Mouse (Mus musculus): Measurements from ENCODE around the gene Pigx. TPM values are rescaled to one million over a fixed set of nuclear protein-coding genes. Genes with fewer than 3 reads are reported as not detected.
A peak's percentile ranks its signal among the peaks of the same experiment; 100 is the strongest.

The Pigx gene
- total RNA-seq (2017), result 60.6 and 94.2 TPM in 2 replicates

- ATAC-seq (replicated peaks in 1 of 2; ENCODE audit: insufficient read depth in 1 of 2, low FRiP score in 2 of 2, low TSS enrichment in 1 of 2, low read depth in 1 of 2, poor library complexity in 2 of 2, severe bottlenecking in 2 of 2), result peak; percentile 80 to 83
Observed at GRCm38 (mm10) chr16:32099638-32100150, at the start of gene Pigx, which contains the start of gene Cep19. Gene Pigx, minus strand, starts transcription at chr16:32099740. Gene Cep19, plus strand, starts transcription at chr16:32099800.

- no peak for ATAC-seq (replicated peaks in 1 of 2; ENCODE audit: insufficient read depth in 1 of 2, low FRiP score in 2 of 2, low TSS enrichment in 1 of 2, low read depth in 1 of 2, poor library complexity in 2 of 2, severe bottlenecking in 2 of 2)
Observed at GRCm38 (mm10) chr16:32147589-32148207, 48.2 kb upstream of the Pigx start.

GRCm38 (mm10) chr16:32144592-32144991 is 45.1 kb upstream of the Pigx start:
- ATAC-seq (replicated peaks in 1 of 2; ENCODE audit: insufficient read depth in 1 of 2, low FRiP score in 2 of 2, low TSS enrichment in 1 of 2, low read depth in 1 of 2, poor library complexity in 2 of 2, severe bottlenecking in 2 of 2), result no peak; a peak in 1 of 4 replicates

GRCm38 (mm10) chr16:32143766-32144165 is 44.2 kb upstream of the Pigx start:
- no peak for ATAC-seq (replicated peaks in 1 of 2; ENCODE audit: insufficient read depth in 1 of 2, low FRiP score in 2 of 2, low TSS enrichment in 1 of 2, low read depth in 1 of 2, poor library complexity in 2 of 2, severe bottlenecking in 2 of 2)

- ATAC-seq (replicated peaks in 1 of 2; ENCODE audit: insufficient read depth in 1 of 2, low FRiP score in 2 of 2, low TSS enrichment in 1 of 2, low read depth in 1 of 2, poor library complexity in 2 of 2, severe bottlenecking in 2 of 2), result no peak
Observed at GRCm38 (mm10) chr16:32138954-32139353, 39.4 kb upstream of the Pigx start.

- ATAC-seq (replicated peaks in 1 of 2; ENCODE audit: insufficient read depth in 1 of 2, low FRiP score in 2 of 2, low TSS enrichment in 1 of 2, low read depth in 1 of 2, poor library complexity in 2 of 2, severe bottlenecking in 2 of 2), result no peak
Observed at GRCm38 (mm10) chr16:32135842-32136357, 36.4 kb upstream of the Pigx start.

GRCm38 (mm10) chr16:32133148-32133547 is 33.6 kb upstream of the Pigx start:
- ATAC-seq (replicated peaks in 1 of 2; ENCODE audit: insufficient read depth in 1 of 2, low FRiP score in 2 of 2, low TSS enrichment in 1 of 2, low read depth in 1 of 2, poor library complexity in 2 of 2, severe bottlenecking in 2 of 2), result no peak

- peak; percentile 92 to 94 for ATAC-seq (replicated peaks in 1 of 2; ENCODE audit: insufficient read depth in 1 of 2, low FRiP score in 2 of 2, low TSS enrichment in 1 of 2, low read depth in 1 of 2, poor library complexity in 2 of 2, severe bottlenecking in 2 of 2)
Observed at GRCm38 (mm10) chr16:32130190-32130826, 30.8 kb upstream of the Pigx start.

- ATAC-seq (replicated peaks in 1 of 2; ENCODE audit: insufficient read depth in 1 of 2, low FRiP score in 2 of 2, low TSS enrichment in 1 of 2, low read depth in 1 of 2, poor library complexity in 2 of 2, severe bottlenecking in 2 of 2), result peak; percentile 28 to 38; a peak in 2 of 4 replicates
Observed at GRCm38 (mm10) chr16:32129449-32130189, 30.1 kb upstream of the Pigx start.

- ATAC-seq (replicated peaks in 1 of 2; ENCODE audit: insufficient read depth in 1 of 2, low FRiP score in 2 of 2, low TSS enrichment in 1 of 2, low read depth in 1 of 2, poor library complexity in 2 of 2, severe bottlenecking in 2 of 2), result no peak
Observed at GRCm38 (mm10) chr16:32127046-32127445, 27.5 kb upstream of the Pigx start.

GRCm38 (mm10) chr16:32125364-32125763 is 25.8 kb upstream of the Pigx start:
- ATAC-seq (replicated peaks in 1 of 2; ENCODE audit: insufficient read depth in 1 of 2, low FRiP score in 2 of 2, low TSS enrichment in 1 of 2, low read depth in 1 of 2, poor library complexity in 2 of 2, severe bottlenecking in 2 of 2), result no peak

- peak; percentile 59 to 61 for ATAC-seq (replicated peaks in 1 of 2; ENCODE audit: insufficient read depth in 1 of 2, low FRiP score in 2 of 2, low TSS enrichment in 1 of 2, low read depth in 1 of 2, poor library complexity in 2 of 2, severe bottlenecking in 2 of 2)
Observed at GRCm38 (mm10) chr16:32124444-32125335, 25.1 kb upstream of the Pigx start.

GRCm38 (mm10) chr16:32124020-32124419 is 24.5 kb upstream of the Pigx start:
- ATAC-seq (replicated peaks in 1 of 2; ENCODE audit: insufficient read depth in 1 of 2, low FRiP score in 2 of 2, low TSS enrichment in 1 of 2, low read depth in 1 of 2, poor library complexity in 2 of 2, severe bottlenecking in 2 of 2), result no peak

GRCm38 (mm10) chr16:32120454-32120853 is 20.9 kb upstream of the Pigx start:
- no peak for ATAC-seq (replicated peaks in 1 of 2; ENCODE audit: insufficient read depth in 1 of 2, low FRiP score in 2 of 2, low TSS enrichment in 1 of 2, low read depth in 1 of 2, poor library complexity in 2 of 2, severe bottlenecking in 2 of 2)

GRCm38 (mm10) chr16:32116186-32116585 is 16.6 kb upstream of the Pigx start:
- ATAC-seq (replicated peaks in 1 of 2; ENCODE audit: insufficient read depth in 1 of 2, low FRiP score in 2 of 2, low TSS enrichment in 1 of 2, low read depth in 1 of 2, poor library complexity in 2 of 2, severe bottlenecking in 2 of 2), result no peak

- no peak for ATAC-seq (replicated peaks in 1 of 2; ENCODE audit: insufficient read depth in 1 of 2, low FRiP score in 2 of 2, low TSS enrichment in 1 of 2, low read depth in 1 of 2, poor library complexity in 2 of 2, severe bottlenecking in 2 of 2)
Observed at GRCm38 (mm10) chr16:32115781-32116180, 16.2 kb upstream of the Pigx start.
